Mouse (Mus musculus): ENCODE measurements around the gene Fabp6. TPM values are rescaled to one million over a fixed set of nuclear protein-coding genes. Genes with fewer than 3 reads are reported as not detected.

The Fabp6 gene
- total and polyA plus RNA-seq, 3 experiments, result not detected

DNA sequence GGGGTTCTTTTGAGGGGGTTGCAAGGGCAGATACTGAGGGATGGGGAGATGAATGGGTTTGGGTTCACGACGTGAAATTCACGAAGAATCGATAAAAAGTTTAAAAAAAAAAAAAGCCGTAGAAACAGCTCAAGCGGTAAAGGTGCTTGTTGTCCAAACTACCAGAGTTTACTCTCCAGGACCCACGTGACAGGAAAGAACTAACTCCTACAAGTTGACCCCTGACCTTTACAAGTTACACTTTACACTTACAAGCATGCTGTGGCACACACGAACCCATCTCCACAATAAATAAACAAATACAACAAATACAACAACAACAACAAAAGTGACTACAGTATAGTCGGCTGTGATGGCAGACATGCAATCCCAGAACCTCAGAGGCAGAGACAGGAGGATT, 30.3 kb upstream of the Fabp6 start:
- H3K36me3 ChIP-seq (ENCODE audit: control insufficient read depth in 1 of 2, insufficient read depth in 2 of 2, low read length in 2 of 2), result no peaks in the 10 kb centered on the region
- no peaks in the 10 kb centered on the region for H3K79me2 ChIP-seq (ENCODE audit: control insufficient read depth, insufficient read depth, low read length, poor library complexity)
- H3K9ac ChIP-seq (ENCODE audit: control insufficient read depth, low read depth, low read length, poor library complexity, severe bottlenecking), result no peak overlapping the region
- DNase-seq (ENCODE audit: low read depth, low spot score), result no peak
- no peak overlapping the region for H3K27ac ChIP-seq (ENCODE audit: control insufficient read depth, low read depth, low read length)
- no peaks in the 10 kb centered on the region; a peak in 2 of 4 replicates for H3K27me3 ChIP-seq (ENCODE audit: control insufficient read depth in 1 of 2, insufficient read depth in 2 of 2, low read length in 2 of 2)
- H3K9me3 ChIP-seq (replicated peaks; ENCODE audit: insufficient read depth, low read length), result no peaks in the 10 kb centered on the region
- H3K4me3 ChIP-seq (ENCODE audit: control insufficient read depth in 1 of 2, insufficient read depth in 1 of 2, low read depth in 2 of 2, low read length in 2 of 2), result no peak overlapping the region
- TF ChIP-seq RAD21 (IDR thresholded peaks at IDR 0.05; ENCODE audit: low read depth, low read length) (no peak), POLR2AphosphoS2 (IDR thresholded peaks at IDR 0.05; ENCODE audit: low read length) (no peak), TCF12 (IDR thresholded peaks at IDR 0.05; ENCODE audit: low read depth, low read length) (no peak), USF2 (IDR thresholded peaks at IDR 0.05; ENCODE audit: borderline replicate concordance in 1 of 2, insufficient read depth in 1 of 2, low read depth in 1 of 2, low read length in 2 of 2) (no peak)
- peaks cover 0 to 5% of the 10 kb centered on the region in 2 experiments; a peak in 1 of 4 replicates for H3K4me1 ChIP-seq (ENCODE audit: control insufficient read depth in 1 of 2, insufficient read depth in 2 of 2, low read length in 2 of 2)

DNA sequence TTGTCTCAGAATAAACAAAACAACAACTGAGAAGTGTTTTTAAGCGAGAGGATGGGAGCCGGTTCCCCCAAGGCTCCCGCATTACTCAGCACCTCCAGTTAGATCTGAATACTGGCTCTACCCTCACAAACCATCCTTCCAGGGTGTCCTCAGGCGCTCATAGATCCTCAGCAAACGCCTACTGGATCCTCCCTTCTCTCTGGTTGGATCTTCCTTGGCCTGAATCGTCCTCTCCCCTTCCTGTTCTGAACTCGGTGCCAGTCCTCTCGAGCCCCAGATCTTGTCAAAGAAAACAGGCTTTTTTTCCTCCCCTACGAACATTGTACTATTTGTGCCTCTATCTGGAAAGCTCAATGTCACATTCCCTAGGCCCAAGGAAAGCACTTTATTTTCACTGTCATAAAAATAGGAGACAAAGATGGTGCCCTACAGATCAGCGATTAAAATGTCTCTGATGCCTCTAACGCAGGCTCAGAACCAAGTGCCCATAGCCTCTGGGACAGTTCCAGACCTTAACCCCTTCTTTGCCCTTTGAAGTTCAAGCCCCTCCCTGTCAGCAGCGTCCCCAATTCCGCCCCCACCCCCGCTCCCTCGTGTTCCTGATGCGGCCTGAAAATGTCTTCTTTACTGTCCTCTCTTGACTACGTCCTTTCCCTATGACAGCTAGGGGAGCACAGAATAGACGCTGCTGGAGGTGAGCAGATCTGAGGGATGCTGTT, 25.7 kb upstream of the Fabp6 start:
- H3K4me3 ChIP-seq (ENCODE audit: control insufficient read depth in 1 of 2, insufficient read depth in 1 of 2, low read depth in 2 of 2, low read length in 2 of 2), result no peak overlapping the region
- no peak overlapping the region for H3K27ac ChIP-seq (ENCODE audit: control insufficient read depth, low read depth, low read length)
- H3K79me2 ChIP-seq (ENCODE audit: control insufficient read depth, insufficient read depth, low read length, poor library complexity), result no peaks in the 10 kb centered on the region
- no peak overlapping the region for H3K9ac ChIP-seq (ENCODE audit: control insufficient read depth, low read depth, low read length, poor library complexity, severe bottlenecking)
- no peaks in the 10 kb centered on the region for H3K9me3 ChIP-seq (replicated peaks; ENCODE audit: insufficient read depth, low read length)
- H3K27me3 ChIP-seq (ENCODE audit: control insufficient read depth in 1 of 2, insufficient read depth in 2 of 2, low read length in 2 of 2), result peaks cover 0 to 3% of the 10 kb centered on the region in 2 experiments; a peak in 1 of 4 replicates
- TF ChIP-seq GATA1 (IDR thresholded peaks at IDR 0.05; ENCODE audit: low read depth, low read length), result no peak
- no peaks in the 10 kb centered on the region for H3K4me1 ChIP-seq (ENCODE audit: control insufficient read depth in 1 of 2, insufficient read depth in 2 of 2, low read length in 2 of 2)
- no peaks in the 10 kb centered on the region for H3K36me3 ChIP-seq (ENCODE audit: control insufficient read depth in 1 of 2, insufficient read depth in 2 of 2, low read length in 2 of 2)
- DNase-seq (ENCODE audit: low read depth, low spot score), result no peak

DNA sequence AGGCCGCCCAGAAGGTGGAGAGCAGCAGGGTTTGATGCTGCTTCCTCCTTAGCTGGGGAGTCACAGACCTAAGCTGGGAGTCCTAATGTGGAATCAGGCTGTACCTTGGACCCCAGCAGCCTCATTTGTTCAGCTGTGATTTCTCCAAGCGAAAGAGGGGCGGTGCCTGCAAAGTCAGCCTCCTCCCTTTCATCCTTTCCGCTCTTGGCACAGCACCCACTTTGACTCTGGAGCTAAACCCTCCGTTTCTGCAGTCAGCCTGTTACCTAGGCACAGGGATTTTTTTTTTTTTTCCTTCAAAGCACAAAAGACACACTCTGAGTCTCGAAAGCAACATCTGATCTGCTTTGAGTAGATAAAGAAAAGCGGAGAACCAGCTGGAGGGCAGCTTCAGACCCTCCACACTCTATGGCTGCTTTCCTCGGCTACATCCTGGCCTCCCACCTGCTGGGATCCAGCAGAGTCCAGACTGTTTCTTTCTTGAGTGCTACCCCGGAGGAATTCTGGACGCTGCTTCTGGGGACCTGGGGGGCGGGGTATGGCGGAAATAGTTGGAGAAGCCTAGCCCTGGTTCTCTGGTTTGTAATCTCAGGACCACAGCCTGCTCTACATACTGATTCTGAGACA, 25.1 kb upstream of the Fabp6 start:
- peaks cover 0 to 3% of the 10 kb centered on the region in 2 experiments; a peak in 1 of 4 replicates for H3K27me3 ChIP-seq (ENCODE audit: control insufficient read depth in 1 of 2, insufficient read depth in 2 of 2, low read length in 2 of 2)
- no peaks in the 10 kb centered on the region for H3K36me3 ChIP-seq (ENCODE audit: control insufficient read depth in 1 of 2, insufficient read depth in 2 of 2, low read length in 2 of 2)
- H3K27ac ChIP-seq (ENCODE audit: control insufficient read depth, low read depth, low read length), result no peak overlapping the region
- TF ChIP-seq MAFK (IDR thresholded peaks at IDR 0.05; ENCODE audit: borderline replicate concordance, low read depth, low read length), result no peak
- TF ChIP-seq JUND (IDR thresholded peaks at IDR 0.05; ENCODE audit: low read depth, low read length), result no peak
- TF ChIP-seq ZMIZ1 (IDR thresholded peaks at IDR 0.05; ENCODE audit: low read depth, low read length), result no peak
- no peak for TF ChIP-seq ELF1 (IDR thresholded peaks at IDR 0.05; ENCODE audit: low read depth, low read length)
- TF ChIP-seq TCF12 (IDR thresholded peaks at IDR 0.05; ENCODE audit: low read depth, low read length), result no peak
- no peak for TF ChIP-seq RAD21 (IDR thresholded peaks at IDR 0.05; ENCODE audit: low read depth, low read length)
- TF ChIP-seq USF2 (IDR thresholded peaks at IDR 0.05; ENCODE audit: borderline replicate concordance in 1 of 2, insufficient read depth in 1 of 2, low read depth in 1 of 2, low read length in 2 of 2), result no peak
- no peak for TF ChIP-seq SIN3A (IDR thresholded peaks at IDR 0.05; ENCODE audit: low read length)
- no peak for TF ChIP-seq MYC (IDR thresholded peaks at IDR 0.05; ENCODE audit: low read depth, low read length)
- TF ChIP-seq CHD2 (IDR thresholded peaks at IDR 0.05; ENCODE audit: low read length), result no peak
- no peak for TF ChIP-seq MYB (IDR thresholded peaks at IDR 0.05; ENCODE audit: low read depth, low read length)
- TF ChIP-seq MAZ (IDR thresholded peaks at IDR 0.05; ENCODE audit: low read depth, low read length), result no peak
- TF ChIP-seq CHD1 (IDR thresholded peaks at IDR 0.05; ENCODE audit: low read depth, low read length), result no peak
- TF ChIP-seq GABPA (IDR thresholded peaks at IDR 0.05; ENCODE audit: low read depth, low read length), result no peak
- TF ChIP-seq NRF1 (IDR thresholded peaks at IDR 0.05; ENCODE audit: insufficient read depth, low read depth, low read length, poor library complexity, severe bottlenecking), result no peak
- no peak for TF ChIP-seq CTCF (IDR thresholded peaks at IDR 0.05 in 2 of 3, conservative IDR thresholded peaks at IDR 0.05 in 1 of 3; ENCODE audit: control insufficient read depth in 1 of 3, insufficient read depth in 1 of 3, low read depth in 2 of 3, low read length in 3 of 3, poor library complexity in 1 of 3, severe bottlenecking in 1 of 3)
- TF ChIP-seq TBP (IDR thresholded peaks at IDR 0.05; ENCODE audit: low read depth, low read length), result no peak
- no peak for TF ChIP-seq TAL1 (IDR thresholded peaks at IDR 0.05; ENCODE audit: low read length)
- no peaks in the 10 kb centered on the region for H3K4me1 ChIP-seq (ENCODE audit: control insufficient read depth in 1 of 2, insufficient read depth in 2 of 2, low read length in 2 of 2)
- no peak overlapping the region for H3K9ac ChIP-seq (ENCODE audit: control insufficient read depth, low read depth, low read length, poor library complexity, severe bottlenecking)
- H3K4me3 ChIP-seq (ENCODE audit: control insufficient read depth in 1 of 2, insufficient read depth in 1 of 2, low read depth in 2 of 2, low read length in 2 of 2), result no peak overlapping the region
- no peaks in the 10 kb centered on the region for H3K9me3 ChIP-seq (replicated peaks; ENCODE audit: insufficient read depth, low read length)
- no peak for DNase-seq (ENCODE audit: low read depth, low spot score)
- H3K79me2 ChIP-seq (ENCODE audit: control insufficient read depth, insufficient read depth, low read length, poor library complexity), result no peaks in the 10 kb centered on the region

Data from MEL (cell line).